Mouse (Mus musculus): ENCODE measurements around the gene Mgme1. TPM values are rescaled to one million over a fixed set of nuclear protein-coding genes. Genes with fewer than 3 reads are reported as not detected.

Gene Mgme1
- polyA plus RNA-seq, 2 experiments = 5.9 to 9.2 TPM

GRCm38 (mm10) chr2:144324218-144324617 is 53.8 kb downstream of the Mgme1 start:
- no peak overlapping the region for H3K9ac ChIP-seq (replicated peaks)
- no peaks in the 10 kb centered on the region for H3K9me3 ChIP-seq (ENCODE audit: control insufficient read depth, low read length)
- WGBS (ENCODE audit: insufficient replicate concordance) = 58% methylated on average over 3 of the region's 3 CpGs
- H3K4me1 ChIP-seq (replicated peaks; ENCODE audit: control insufficient read depth in 2 of 2, insufficient read depth in 2 of 2, low read length in 1 of 2) = no peaks in the 10 kb centered on the region
- no peak for TF ChIP-seq EP300 (IDR thresholded peaks at IDR 0.05; ENCODE audit: low read depth)
- no peak for TF ChIP-seq CTCF (IDR thresholded peaks at IDR 0.05; ENCODE audit: low read depth)
- no peak overlapping the region for H3K27ac ChIP-seq
- ATAC-seq (ENCODE audit: insufficient read depth) (no peak), DNase-seq (ENCODE audit: low read depth in 3 of 3, low spot score in 3 of 3) (no peak)
- no peak overlapping the region for H3K4me3 ChIP-seq (ENCODE audit: insufficient read depth in 1 of 2, low read depth in 2 of 2, low read length in 2 of 2)
- H3K27me3 ChIP-seq (ENCODE audit: control insufficient read depth, insufficient read depth, low read length) = peaks cover 8% of the 10 kb centered on the region
- H3K36me3 ChIP-seq (replicated peaks; ENCODE audit: control insufficient read depth, insufficient read depth, low read depth) = no peaks in the 10 kb centered on the region
- no peak overlapping the region for H3K4me2 ChIP-seq (ENCODE audit: low read depth)

- no peaks in the 10 kb centered on the region for H3K9me3 ChIP-seq (ENCODE audit: control insufficient read depth, low read length)
- H3K4me2 ChIP-seq (ENCODE audit: low read depth) = no peak overlapping the region
- TF ChIP-seq CTCF (IDR thresholded peaks at IDR 0.05; ENCODE audit: low read depth) = no peak
- no peak for TF ChIP-seq EP300 (IDR thresholded peaks at IDR 0.05; ENCODE audit: low read depth)
- 8% methylated on average over 10 of the region's 10 CpGs for WGBS (ENCODE audit: insufficient replicate concordance)
- H3K9ac ChIP-seq (replicated peaks) = no peak overlapping the region
- no peak overlapping the region for H3K4me3 ChIP-seq (ENCODE audit: insufficient read depth in 1 of 2, low read depth in 2 of 2, low read length in 2 of 2)
- no peaks in the 10 kb centered on the region for H3K36me3 ChIP-seq (replicated peaks; ENCODE audit: control insufficient read depth, insufficient read depth, low read depth)
- H3K27me3 ChIP-seq (ENCODE audit: control insufficient read depth, insufficient read depth, low read length) = peaks cover 61% of the 10 kb centered on the region
- no peak for DNase-seq (ENCODE audit: low read depth in 3 of 3, low spot score in 3 of 3)
- no peaks in the 10 kb centered on the region for H3K4me1 ChIP-seq (replicated peaks; ENCODE audit: control insufficient read depth in 2 of 2, insufficient read depth in 2 of 2, low read length in 1 of 2)
- no peak for ATAC-seq (ENCODE audit: insufficient read depth)
- H3K27ac ChIP-seq = no peak overlapping the region
These were observed 59.0 kb downstream of the Mgme1 start for GRCm38 (mm10) chr2:144329451-144329850.

- H3K27me3 ChIP-seq (ENCODE audit: control insufficient read depth, insufficient read depth, low read length) = peaks cover 63% of the 10 kb centered on the region
- no peak overlapping the region for H3K9ac ChIP-seq (replicated peaks)
- TF ChIP-seq CTCF (IDR thresholded peaks at IDR 0.05; ENCODE audit: low read depth) = no peak
- no peak for TF ChIP-seq EP300 (IDR thresholded peaks at IDR 0.05; ENCODE audit: low read depth)
- no peaks in the 10 kb centered on the region for H3K4me1 ChIP-seq (replicated peaks; ENCODE audit: control insufficient read depth in 2 of 2, insufficient read depth in 2 of 2, low read length in 1 of 2)
- H3K4me3 ChIP-seq (ENCODE audit: insufficient read depth in 1 of 2, low read depth in 2 of 2, low read length in 2 of 2) = no peak overlapping the region
- no peaks in the 10 kb centered on the region for H3K9me3 ChIP-seq (ENCODE audit: control insufficient read depth, low read length)
- no peaks in the 10 kb centered on the region for H3K36me3 ChIP-seq (replicated peaks; ENCODE audit: control insufficient read depth, insufficient read depth, low read depth)
- H3K27ac ChIP-seq = no peak overlapping the region
- 8% methylated on average over 10 of the region's 10 CpGs for WGBS (ENCODE audit: insufficient replicate concordance)
- H3K4me2 ChIP-seq (ENCODE audit: low read depth) = no peak overlapping the region
- ATAC-seq (ENCODE audit: insufficient read depth) = no peak
- no peak for DNase-seq (ENCODE audit: low read depth in 3 of 3, low spot score in 3 of 3)
These were observed 59.5 kb downstream of the Mgme1 start for GRCm38 (mm10) chr2:144329937-144330336.

- no peaks in the 10 kb centered on the region for H3K4me1 ChIP-seq (replicated peaks; ENCODE audit: control insufficient read depth in 2 of 2, insufficient read depth in 2 of 2, low read length in 1 of 2)
- ATAC-seq (ENCODE audit: insufficient read depth) (no peak), DNase-seq (ENCODE audit: low read depth in 3 of 3, low spot score in 3 of 3) (no peak)
- no peak overlapping the region for H3K9ac ChIP-seq (replicated peaks)
- peak overlapping the region; percentile 51 for H3K4me2 ChIP-seq (ENCODE audit: low read depth)
- H3K27ac ChIP-seq = no peak overlapping the region
- peaks cover 67% of the 10 kb centered on the region for H3K27me3 ChIP-seq (ENCODE audit: control insufficient read depth, insufficient read depth, low read length)
- 2% methylated on average over 41 of the region's 41 CpGs for WGBS (ENCODE audit: insufficient replicate concordance)
- H3K9me3 ChIP-seq (ENCODE audit: control insufficient read depth, low read length) = no peaks in the 10 kb centered on the region
- H3K36me3 ChIP-seq (replicated peaks; ENCODE audit: control insufficient read depth, insufficient read depth, low read depth) = no peaks in the 10 kb centered on the region
- peak overlapping the region; percentile 22 to 44; a peak in 3 of 4 replicates for H3K4me3 ChIP-seq (ENCODE audit: insufficient read depth in 1 of 2, low read depth in 2 of 2, low read length in 2 of 2)
- TF ChIP-seq CTCF (IDR thresholded peaks at IDR 0.05; ENCODE audit: low read depth) = no peak
- no peak for TF ChIP-seq EP300 (IDR thresholded peaks at IDR 0.05; ENCODE audit: low read depth)
These were observed 60.0 kb downstream of the Mgme1 start for GRCm38 (mm10) chr2:144330352-144330959.

Other genes starting within 250 kb of the Mgme1 start
- gene Banf2, start 237.6 kb upstream of the Mgme1 start, polyA plus RNA-seq (2012; rRNA removed) = not detected in 2 replicates
- not detected in 2 replicates for gene Banf2, start 237.6 kb upstream of the Mgme1 start, polyA plus RNA-seq (2014; fragmentation: Nextera tagmentation; extraction: Ambion mirVana)
- gene Snx5, start 243 bp downstream of the Mgme1 start, polyA plus RNA-seq (2012; rRNA removed) = 42.5 and 67.0 TPM in 2 replicates
- 66.3 and 70.6 TPM in 2 replicates for gene Snx5, start 243 bp downstream of the Mgme1 start, polyA plus RNA-seq (2014; fragmentation: Nextera tagmentation; extraction: Ambion mirVana)
- gene Ovol2, start 61.5 kb downstream of the Mgme1 start, polyA plus RNA-seq (2012; rRNA removed) = 0.03 and 0.05 TPM in 2 replicates
- gene Ovol2, start 61.5 kb downstream of the Mgme1 start, polyA plus RNA-seq (2014; fragmentation: Nextera tagmentation; extraction: Ambion mirVana) = not detected in 2 replicates
- 11.3 and 13.7 TPM in 2 replicates for gene Kat14, start 98.3 kb downstream of the Mgme1 start, polyA plus RNA-seq (2012; rRNA removed)
- 11.8 and 13.5 TPM in 2 replicates for gene Kat14, start 98.3 kb downstream of the Mgme1 start, polyA plus RNA-seq (2014; fragmentation: Nextera tagmentation; extraction: Ambion mirVana)
- not detected in 2 replicates for gene Pet117, start 98.3 kb downstream of the Mgme1 start, polyA plus RNA-seq (2012; rRNA removed)
- gene Pet117, start 98.3 kb downstream of the Mgme1 start, polyA plus RNA-seq (2014; fragmentation: Nextera tagmentation; extraction: Ambion mirVana) = 0.77 and 0.80 TPM in 2 replicates

Measured in liver, embryonic 14.5 days (tissue).